Mouse (Mus musculus) neural tube, embryonic 12.5 days (tissue): ENCODE results near the gene Gga1. TPM values are rescaled to one million over a fixed set of nuclear protein-coding genes. Genes with fewer than 3 reads are reported as not detected.
A peak's percentile ranks its signal among the peaks of the same experiment; 100 is the strongest.

ENCODE experiments used
- ATAC-seq: fragments of 200-750 bp; cut with Nextera tagmentation; 2 replicates; pipeline ENCODE4 v1.8.0; 2017; ENCODE audit warnings: low read depth, mild to moderate bottlenecking, moderate TSS enrichment, moderate library complexity; ENCODE audit not compliant: low FRiP score
- H3K27ac ChIP-seq: fragments of 300-500 bp; sonication (generic); 2 replicates; pipeline ENCODE4 v1.5.1; 2016
- H3K27me3 ChIP-seq: fragments of 300-500 bp; sonication (generic); replicated peaks from 2 replicates; pipeline ENCODE4 v1.6.1; 2016; ENCODE audit warnings: mild to moderate bottlenecking
- H3K36me3 ChIP-seq: fragments of 300-500 bp; sonication (generic); 2 replicates; pipeline ENCODE4 v1.6.1; 2016; ENCODE audit warnings: mild to moderate bottlenecking
- H3K4me1 ChIP-seq: fragments of 300-500 bp; sonication (generic); 2 replicates; pipeline ENCODE4 v1.6.1; 2016
- H3K4me2 ChIP-seq: fragments of 300-500 bp; sonication (generic); replicated peaks from 2 replicates; pipeline ENCODE4 v1.6.1; 2016; ENCODE audit warnings: mild to moderate bottlenecking
- H3K4me3 ChIP-seq: fragments of 300-500 bp; sonication (generic); 2 replicates; pipeline ENCODE4 v1.5.1; 2016
- H3K9ac ChIP-seq: fragments of 300-500 bp; sonication (generic); 2 replicates; pipeline ENCODE4 v1.6.1; 2016; ENCODE audit warnings: mild to moderate bottlenecking
- H3K9me3 ChIP-seq: fragments of 300-500 bp; sonication (generic); 2 replicates; pipeline ENCODE4 v1.6.1; 2016; ENCODE audit warnings: mild to moderate bottlenecking
- WGBS: fragments of 180-500 bp; shearing (Covaris S2); methylation state at CpG from one replicate; pipeline ENCODE4 v1.1.7; 2016; 5-methylcytosine and 5-hydroxymethylcytosine counted together
- polyA plus RNA-seq: library from polyadenylated mRNA; unstranded; fragments of >200 nt; fragmentation: Nextera tagmentation; extraction: Ambion mirVana; gene quantifications from 2 replicates; pipeline ENCODE4 v1.2.1, GENCODE M21; 2016

The Gga1 gene
- polyA plus RNA-seq, 1 experiment from 2014 or later: 57.5 TPM

DNA sequence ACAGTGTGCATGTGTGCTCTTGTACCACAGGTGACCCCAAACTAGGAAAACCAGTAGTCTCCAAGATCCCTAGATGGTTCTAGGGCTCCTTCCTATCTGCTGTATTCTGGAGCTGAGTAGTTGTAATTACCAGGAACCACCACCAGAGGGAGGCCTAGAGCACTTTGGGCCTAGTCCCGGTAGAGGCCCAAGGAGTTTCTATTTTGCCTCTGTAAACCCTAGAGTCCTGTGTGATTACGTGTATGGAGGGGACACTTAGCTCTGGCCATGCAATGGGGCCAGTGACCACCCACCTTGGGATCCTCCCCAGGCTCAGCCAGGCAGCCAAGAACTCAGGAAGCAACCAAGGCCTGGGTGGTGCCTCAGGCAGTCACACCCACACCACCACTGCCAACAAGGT, 26.3 kb downstream of the Gga1 start:
- H3K4me2 ChIP-seq: no peak overlapping the region
- ATAC-seq: 0 out of 2 replicates have a peak, but pooled peaks have one; percentile 11
- peaks cover 22% of the 10 kb centered on the region for H3K27me3 ChIP-seq
- no peak overlapping the region for H3K9ac ChIP-seq
- H3K36me3 ChIP-seq: no peaks in the 10 kb centered on the region
- H3K4me1 ChIP-seq: peaks cover 20% of the 10 kb centered on the region; the same call in 1 of the 2 replicates
- no peaks in the 10 kb centered on the region for H3K9me3 ChIP-seq
- 4% methylated on average over 2 of the region's 2 CpGs for WGBS
- H3K27ac ChIP-seq: no peak overlapping the region
- H3K4me3 ChIP-seq: no peak overlapping the region

GRCm38 (mm10) chr15:78908399-78908798, 31.4 kb downstream of the Gga1 start:
- Histone ChIP-seq H3K9ac (no peak overlapping the region), H3K4me2 (no peak overlapping the region), H3K9me3 (no peaks in the 10 kb centered on the region), H3K4me1 (no peaks in the 10 kb centered on the region), H3K36me3 (no peaks in the 10 kb centered on the region), H3K27me3 (no peaks in the 10 kb centered on the region), H3K27ac (no peak overlapping the region), H3K4me3 (no peak overlapping the region)
- ATAC-seq: no peak
- WGBS: 85% methylated on average over 7 of the region's 7 CpGs

- ATAC-seq: no peak
- Histone ChIP-seq H3K27ac (no peak overlapping the region), H3K36me3 (no peaks in the 10 kb centered on the region), H3K27me3 (no peaks in the 10 kb centered on the region), H3K4me1 (no peaks in the 10 kb centered on the region), H3K9me3 (no peaks in the 10 kb centered on the region), H3K9ac (no peak overlapping the region), H3K4me3 (no peak overlapping the region), H3K4me2 (no peak overlapping the region)
- 91% methylated on average over 8 of the region's 8 CpGs for WGBS
Observed at GRCm38 (mm10) chr15:78908982-78909381, 32.0 kb downstream of the Gga1 start.

DNA sequence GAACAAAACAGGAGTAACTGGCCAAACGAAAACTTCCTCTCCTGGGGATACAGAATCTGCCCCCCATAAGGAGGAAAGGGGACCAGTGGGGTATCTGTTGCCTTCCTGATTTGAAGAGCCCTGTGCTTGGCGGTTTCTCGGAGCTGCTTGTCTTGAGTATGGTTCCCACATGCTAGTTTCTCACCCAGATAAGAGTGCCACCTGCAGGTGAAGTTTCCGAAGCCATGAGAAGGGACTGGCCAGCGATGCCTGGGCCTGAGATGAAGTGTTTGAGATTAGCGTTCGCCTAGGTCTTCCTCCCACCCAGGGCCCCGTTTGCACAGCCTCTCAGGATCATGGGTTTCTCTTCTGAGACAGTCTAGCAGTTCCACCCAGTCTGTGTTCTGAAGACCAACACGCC, 35.0 kb downstream of the Gga1 start:
- Histone ChIP-seq H3K4me1 (peaks cover 25% of the 10 kb centered on the region), H3K27ac (no peak overlapping the region), H3K36me3 (no peaks in the 10 kb centered on the region), H3K4me3 (no peak overlapping the region), H3K27me3 (no peaks in the 10 kb centered on the region), H3K4me2 (no peak overlapping the region), H3K9ac (no peak overlapping the region), H3K9me3 (no peaks in the 10 kb centered on the region)
- 37% methylated on average over 9 of the region's 9 CpGs for WGBS
- no peak for ATAC-seq

- Histone ChIP-seq H3K9ac (peak within 1 kb of the TSS; percentile 87), H3K4me1 (peaks cover 25% of the 10 kb centered on the region), H3K4me3 (peak within 1 kb of the TSS; percentile 74), H3K4me2 (peak within 1 kb of the TSS; percentile 97), H3K9me3 (no peaks in the 10 kb centered on the region), H3K27ac (peak within 1 kb of the TSS; percentile 84), H3K36me3 (peaks cover 11% of the 10 kb centered on the region), H3K27me3 (no peaks in the 10 kb centered on the region)
- under 1% methylated on average over 51 of the region's 51 CpGs for WGBS
- ATAC-seq: peak; percentile 93
Observed at GRCm38 (mm10) chr15:78913632-78914090, 36.7 kb downstream of the Gga1 start, which contains the start of gene Pdxp. Pdxp (plus strand) TSS chr15:78913919.

DNA sequence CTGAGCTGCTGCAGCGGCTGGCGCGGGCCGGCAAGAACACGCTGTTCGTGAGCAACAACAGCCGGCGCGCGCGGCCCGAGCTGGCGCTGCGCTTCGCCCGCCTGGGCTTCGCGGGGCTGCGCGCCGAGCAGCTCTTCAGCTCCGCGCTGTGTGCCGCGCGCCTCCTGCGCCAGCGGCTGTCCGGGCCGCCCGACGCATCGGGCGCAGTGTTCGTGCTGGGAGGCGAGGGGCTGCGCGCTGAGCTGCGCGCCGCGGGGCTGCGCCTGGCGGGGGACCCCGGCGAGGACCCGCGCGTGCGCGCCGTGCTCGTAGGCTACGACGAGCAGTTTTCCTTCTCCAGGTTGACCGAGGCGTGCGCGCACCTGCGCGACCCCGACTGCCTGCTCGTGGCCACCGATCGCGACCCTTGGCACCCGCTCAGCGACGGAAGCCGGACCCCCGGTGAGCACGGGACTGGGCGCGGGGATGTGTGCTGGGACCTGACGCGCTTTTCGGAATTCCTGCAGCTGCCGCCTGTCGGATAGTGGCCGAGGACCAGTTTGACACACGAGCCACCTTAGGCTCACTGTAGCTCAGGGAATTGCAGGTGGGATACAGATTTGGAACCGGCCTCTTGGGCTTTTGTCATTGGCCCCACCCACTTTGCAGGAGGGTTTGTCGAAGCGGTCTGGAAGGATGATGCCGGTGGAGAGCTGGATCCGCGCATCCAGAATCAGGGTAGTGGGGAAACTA, 37.3 kb downstream of the Gga1 start:
- no peaks in the 10 kb centered on the region for H3K9me3 ChIP-seq
- WGBS: under 1% methylated on average over 86 of the region's 87 CpGs
- peak overlapping the region; percentile 97 for H3K4me2 ChIP-seq
- H3K9ac ChIP-seq: peak overlapping the region; percentile 87
- H3K4me3 ChIP-seq: peak overlapping the region; percentile 74
- no peaks in the 10 kb centered on the region for H3K27me3 ChIP-seq
- peaks cover 25% of the 10 kb centered on the region for H3K4me1 ChIP-seq
- peak overlapping the region; percentile 84 for H3K27ac ChIP-seq
- ATAC-seq: peak; percentile 69
- H3K36me3 ChIP-seq: peaks cover 16% of the 10 kb centered on the region

DNA sequence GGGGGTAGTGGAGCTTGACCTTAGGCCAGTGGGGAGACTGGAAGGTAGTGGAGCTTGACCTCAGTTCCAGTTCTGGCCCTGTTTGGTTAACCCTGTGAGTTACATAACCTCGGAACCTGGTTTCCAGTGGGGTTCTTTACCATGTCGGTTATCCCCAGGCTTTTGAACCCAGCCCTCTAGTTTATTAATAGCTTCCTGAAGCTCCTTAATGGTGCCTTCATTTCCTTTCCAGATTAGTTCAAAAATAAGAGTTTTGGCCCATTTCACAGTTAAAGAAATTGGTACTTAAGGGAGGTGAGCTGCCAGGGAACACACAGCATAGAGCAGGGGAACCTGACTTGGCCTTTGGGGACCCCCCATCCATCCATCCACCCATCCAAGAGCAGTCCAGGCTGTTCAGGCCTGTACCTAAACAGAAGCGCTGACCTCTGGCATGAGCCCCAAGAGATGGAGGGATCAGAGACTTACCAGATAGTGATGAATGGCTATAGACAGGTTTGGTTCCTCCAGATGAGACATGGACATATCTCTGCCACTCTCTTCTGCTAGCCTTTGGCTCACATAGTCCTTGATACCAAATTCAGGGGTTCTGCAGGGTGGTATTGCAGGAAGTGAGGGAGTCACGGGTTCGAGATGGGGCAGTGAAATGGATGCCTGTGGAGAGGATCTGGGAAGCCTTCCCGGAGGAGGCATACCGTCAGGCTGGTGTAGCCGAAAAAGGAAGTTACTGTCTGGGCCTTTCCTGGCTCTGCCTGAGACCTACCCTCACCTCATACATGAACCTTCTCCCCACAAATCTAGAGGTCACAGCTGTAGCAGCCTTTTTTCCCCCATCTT, 38.1 kb downstream of the Gga1 start:
- Histone ChIP-seq H3K27me3 (no peaks in the 10 kb centered on the region), H3K27ac (no peak overlapping the region), H3K4me1 (peaks cover 25% of the 10 kb centered on the region), H3K36me3 (peaks cover 19% of the 10 kb centered on the region), H3K9ac (peak overlapping the region; percentile 87), H3K4me3 (peak overlapping the region; percentile 74), H3K9me3 (no peaks in the 10 kb centered on the region), H3K4me2 (peak overlapping the region; percentile 97)
- 48% methylated on average over 8 of the region's 8 CpGs for WGBS
- ATAC-seq: no peak

GRCm38 (mm10) chr15:78915660-78916017, 38.6 kb downstream of the Gga1 start:
- Histone ChIP-seq H3K27me3 (no peaks in the 10 kb centered on the region), H3K4me1 (peaks cover 25% of the 10 kb centered on the region), H3K4me3 (peak overlapping the region; percentile 74), H3K9me3 (no peaks in the 10 kb centered on the region), H3K27ac (peak overlapping the region; percentile 26; the same call in 1 of the 2 replicates), H3K4me2 (peak overlapping the region; percentile 97), H3K36me3 (peaks cover 19% of the 10 kb centered on the region), H3K9ac (peak overlapping the region; percentile 42)
- 5% methylated on average over 8 of the region's 8 CpGs for WGBS
- ATAC-seq: peak; percentile 14; the same call in 1 of the 2 replicates

- WGBS: 46% methylated on average over 12 of the region's 12 CpGs
- H3K9ac ChIP-seq: peak overlapping the region; percentile 42
- no peaks in the 10 kb centered on the region for H3K27me3 ChIP-seq
- peak overlapping the region; percentile 97 for H3K4me2 ChIP-seq
- no peak for ATAC-seq
- peak overlapping the region; percentile 74 for H3K4me3 ChIP-seq
- H3K36me3 ChIP-seq: peaks cover 19% of the 10 kb centered on the region
- H3K9me3 ChIP-seq: no peaks in the 10 kb centered on the region
- peak overlapping the region; percentile 26; the same call in 1 of the 2 replicates for H3K27ac ChIP-seq
- H3K4me1 ChIP-seq: peaks cover 25% of the 10 kb centered on the region
Observed at GRCm38 (mm10) chr15:78916052-78916826, 39.2 kb downstream of the Gga1 start.

DNA sequence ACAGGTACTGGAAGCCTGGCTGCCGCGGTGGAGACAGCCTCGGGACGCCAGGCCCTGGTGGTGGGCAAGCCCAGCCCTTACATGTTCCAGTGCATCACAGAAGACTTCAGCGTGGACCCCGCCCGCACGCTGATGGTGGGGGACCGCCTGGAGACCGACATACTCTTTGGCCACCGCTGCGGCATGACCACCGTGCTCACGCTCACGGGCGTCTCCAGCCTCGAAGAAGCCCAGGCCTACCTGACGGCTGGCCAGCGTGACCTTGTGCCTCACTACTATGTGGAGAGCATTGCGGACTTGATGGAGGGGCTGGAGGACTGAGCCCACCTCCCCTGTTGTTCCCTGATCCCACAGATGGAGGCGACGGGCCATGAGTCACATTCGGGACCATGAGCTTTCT, 41.1 kb downstream of the Gga1 start:
- Histone ChIP-seq H3K27ac (no peak overlapping the region), H3K9ac (no peak overlapping the region), H3K4me3 (no peak overlapping the region), H3K4me1 (peaks cover 25% of the 10 kb centered on the region), H3K9me3 (no peaks in the 10 kb centered on the region), H3K27me3 (no peaks in the 10 kb centered on the region), H3K36me3 (peaks cover 19% of the 10 kb centered on the region), H3K4me2 (no peak overlapping the region)
- ATAC-seq: no peak
- WGBS: 95% methylated on average over 23 of the region's 23 CpGs

- no peak overlapping the region for H3K27ac ChIP-seq
- no peak for ATAC-seq
- H3K9ac ChIP-seq: no peak overlapping the region
- no peak overlapping the region for H3K4me2 ChIP-seq
- peaks cover 20% of the 10 kb centered on the region for H3K4me1 ChIP-seq
- no peaks in the 10 kb centered on the region for H3K9me3 ChIP-seq
- no peaks in the 10 kb centered on the region for H3K27me3 ChIP-seq
- peaks cover 19% of the 10 kb centered on the region for H3K36me3 ChIP-seq
- no peak overlapping the region for H3K4me3 ChIP-seq
- 80% methylated on average over 12 of the region's 12 CpGs for WGBS
Observed at GRCm38 (mm10) chr15:78919914-78920313, 42.9 kb downstream of the Gga1 start.

DNA sequence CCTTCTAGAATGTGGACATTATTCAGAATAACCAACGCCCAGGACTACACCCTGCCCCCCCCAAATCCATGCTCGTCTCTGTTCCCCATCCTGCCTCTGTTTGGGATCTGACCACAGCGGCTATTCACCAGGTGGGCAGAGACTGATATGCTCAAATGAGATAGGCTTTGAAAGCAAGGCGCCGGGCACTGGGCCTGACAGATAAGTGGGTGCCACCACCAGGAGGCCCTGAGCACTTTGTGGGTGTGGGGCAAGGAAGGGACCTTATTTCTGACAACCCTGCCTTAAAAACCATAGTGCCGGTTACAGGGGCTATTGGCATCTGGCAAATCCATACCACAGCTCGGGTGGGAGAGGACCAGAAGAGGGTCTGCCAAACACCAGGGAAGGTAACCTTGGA, 45.7 kb downstream of the Gga1 start:
- WGBS: 87% methylated on average over 7 of the region's 7 CpGs
- no peak overlapping the region for H3K27ac ChIP-seq

More for the DNA sequence above, 45.7 kb downstream of the Gga1 start:
- ATAC-seq: no peak
- Histone ChIP-seq H3K9ac (no peak overlapping the region), H3K4me3 (no peak overlapping the region), H3K36me3 (peaks cover 15% of the 10 kb centered on the region), H3K27me3 (no peaks in the 10 kb centered on the region; the same call in 1 of the 2 replicates), H3K4me2 (no peak overlapping the region), H3K4me1 (peaks cover 24% of the 10 kb centered on the region), H3K9me3 (no peaks in the 10 kb centered on the region)
